Mouse (Mus musculus) left cerebral cortex, adult 8-10 months (tissue): ENCODE measurements at regions not wholly inside any gene's neighbourhood (a gene's known extent, or its start where the extent isn't known, plus 50 kb on each side); places are given as distances from the start of the nearest gene placed in this dataset.
"Not testable (repeated sequence)": the region's sequence is repeated elsewhere in the genome, so short reads cannot be mapped to it uniquely, and the experiment has no call there.

Source experiments
- DNase-seq, 2 experiments: peaks; one replicate each; pipeline ENCODE4 v3.0.0; 2022; ENCODE audit warnings: low spot score in 2 of 2

DNA sequence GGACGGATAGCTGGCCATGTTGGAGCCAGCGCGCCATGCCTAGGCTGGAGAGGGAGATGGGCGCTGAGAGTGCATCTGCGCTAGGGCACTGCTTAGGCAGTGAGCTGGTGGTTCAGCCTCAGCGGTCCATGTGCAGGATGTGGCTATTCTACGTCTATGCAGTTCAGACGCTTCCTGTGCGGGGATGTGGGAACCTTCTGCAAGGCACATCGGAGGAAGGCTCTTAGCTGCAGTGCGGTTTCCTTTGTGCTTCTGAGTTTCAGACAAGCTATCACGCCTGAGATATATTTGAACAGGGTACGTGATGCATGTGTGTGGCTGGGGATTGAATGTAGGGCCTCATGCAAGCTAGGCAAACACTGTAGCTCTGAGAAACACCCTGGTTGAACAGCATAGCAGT lies 54.4 kb upstream of the Lrpprc start:
- DNase-seq, result no peak

DNA sequence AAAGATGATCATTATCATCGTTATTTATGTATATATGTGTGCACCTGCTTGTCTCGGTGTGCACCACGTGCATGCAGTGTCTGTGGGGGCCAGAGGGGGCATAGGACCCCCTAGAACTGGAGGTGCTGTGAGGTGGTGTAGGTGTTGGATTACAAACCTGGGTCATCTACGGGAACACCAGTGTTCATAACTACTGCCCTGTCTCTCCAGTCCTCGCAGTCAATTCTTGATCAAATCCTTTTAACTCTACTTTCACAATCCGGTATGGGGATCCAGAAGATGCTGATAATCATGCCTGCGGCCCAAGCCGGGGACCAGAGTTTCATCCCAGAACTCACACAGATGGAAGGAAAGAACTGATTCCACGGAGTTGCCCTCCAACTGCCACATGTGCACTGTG lies 55.6 kb upstream of the Lrpprc start:
- DNase-seq, result no peak

DNA sequence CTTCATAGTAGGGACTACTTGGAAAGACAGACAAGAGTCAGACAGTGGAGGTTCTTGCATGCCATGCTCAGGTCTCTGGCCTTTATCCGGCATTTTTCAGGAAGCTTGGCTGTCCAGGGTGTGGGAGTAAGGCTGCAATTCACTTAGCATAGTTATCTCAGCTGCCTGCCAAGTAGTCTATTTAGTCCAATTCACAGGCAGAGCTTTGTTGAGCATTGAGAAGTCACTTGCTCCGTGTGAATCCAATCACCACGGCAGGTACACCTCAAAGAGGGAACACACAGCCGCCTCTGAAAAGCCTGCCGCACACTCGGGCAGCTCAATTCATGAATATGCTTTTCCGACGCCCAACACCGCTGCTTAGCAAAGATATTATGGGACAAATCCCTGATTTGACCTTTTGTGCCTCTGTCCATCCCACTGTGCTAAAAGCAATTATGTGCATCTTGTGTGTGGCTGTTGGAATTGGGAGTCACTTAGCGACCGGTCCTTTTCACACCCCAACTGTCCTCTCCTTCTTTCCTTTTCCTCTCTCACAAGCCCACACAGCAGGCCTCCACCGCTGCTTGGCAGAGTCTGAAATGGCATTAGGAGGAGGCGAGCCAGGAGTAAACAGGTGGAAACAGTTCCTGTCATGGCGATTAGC lies 57.9 kb upstream of the Lrpprc start:
- no peak for DNase-seq

DNA sequence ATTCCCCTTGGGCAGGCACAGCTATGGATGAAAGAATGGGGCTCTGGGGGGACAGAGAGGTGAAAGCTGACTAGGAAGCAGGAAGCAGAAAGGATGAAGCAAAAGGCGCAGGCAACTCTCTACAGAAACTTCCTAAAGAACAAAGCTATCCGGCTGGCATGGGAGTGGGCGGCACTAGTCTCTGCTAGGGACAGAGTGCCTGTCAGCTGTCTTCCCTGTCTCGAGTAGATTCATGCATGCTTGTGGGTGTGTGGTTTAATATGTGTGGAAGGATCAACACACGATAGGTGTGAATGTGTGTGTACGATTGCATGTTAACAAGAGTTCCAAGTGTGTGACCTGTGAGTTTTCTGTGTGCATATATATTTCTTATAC lies 58.4 kb upstream of the Lrpprc start:
- DNase-seq, result no peak

DNA sequence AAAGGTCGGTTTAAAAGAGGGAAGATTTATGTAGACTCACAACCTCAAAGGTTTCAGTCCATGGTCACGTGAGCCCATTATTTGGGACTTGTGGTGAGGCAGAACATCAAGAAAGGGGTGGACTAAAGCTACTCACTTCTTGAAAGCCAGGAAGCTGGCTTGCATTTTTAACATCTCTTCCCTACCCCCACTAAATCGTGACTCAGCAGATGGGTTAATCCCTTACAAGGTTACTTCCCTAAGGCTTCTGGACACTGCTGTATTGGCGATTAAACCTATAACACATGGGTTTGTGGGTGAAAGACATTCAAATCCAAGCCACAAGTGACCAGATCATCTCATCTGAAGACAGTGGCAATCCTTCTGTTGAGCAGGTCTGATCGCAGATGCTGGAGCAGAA lies 59.9 kb upstream of the Lrpprc start:
- DNase-seq, result no peak

DNA sequence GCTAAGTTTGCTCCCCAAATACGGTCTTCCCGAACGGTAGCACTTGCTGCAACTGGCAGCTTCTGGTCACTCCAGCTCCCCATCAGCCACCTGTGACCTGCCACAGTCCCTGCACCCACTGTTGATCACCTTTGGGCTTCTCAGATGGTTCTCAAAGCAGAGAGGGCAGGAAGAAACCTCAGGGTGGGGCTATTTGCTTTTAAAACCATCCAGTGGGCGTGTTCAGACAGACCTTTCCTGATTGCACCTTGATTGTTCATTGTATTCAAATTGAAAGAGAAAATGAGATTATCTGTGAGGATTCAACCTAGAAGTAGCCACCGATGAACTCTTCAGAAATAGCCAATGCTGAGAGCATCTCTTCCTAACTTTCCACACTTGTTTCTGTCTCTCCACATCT lies 60.3 kb upstream of the Lrpprc start:
- no peak for DNase-seq

DNA sequence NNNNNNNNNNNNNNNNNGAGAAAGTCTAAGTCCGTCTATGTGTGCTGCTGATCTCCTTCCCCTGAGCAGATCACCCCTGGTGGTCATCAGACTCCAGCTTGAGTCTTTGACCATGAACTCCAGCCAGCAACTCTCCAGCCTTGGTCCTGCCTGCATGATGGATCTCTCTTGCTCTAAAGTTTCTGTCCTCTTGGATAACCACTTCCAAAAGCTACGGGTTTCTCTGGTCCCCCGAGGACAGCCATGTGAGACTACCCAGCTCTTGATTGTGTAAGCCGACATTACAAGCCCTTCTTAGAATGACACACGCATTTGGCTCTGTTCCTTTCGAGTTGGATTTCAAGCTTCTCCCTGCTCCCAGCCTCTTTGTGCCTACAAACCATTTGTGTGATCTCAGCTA lies 66.4 kb upstream of the Lrpprc start:
- DNase-seq, result no peak

DNA sequence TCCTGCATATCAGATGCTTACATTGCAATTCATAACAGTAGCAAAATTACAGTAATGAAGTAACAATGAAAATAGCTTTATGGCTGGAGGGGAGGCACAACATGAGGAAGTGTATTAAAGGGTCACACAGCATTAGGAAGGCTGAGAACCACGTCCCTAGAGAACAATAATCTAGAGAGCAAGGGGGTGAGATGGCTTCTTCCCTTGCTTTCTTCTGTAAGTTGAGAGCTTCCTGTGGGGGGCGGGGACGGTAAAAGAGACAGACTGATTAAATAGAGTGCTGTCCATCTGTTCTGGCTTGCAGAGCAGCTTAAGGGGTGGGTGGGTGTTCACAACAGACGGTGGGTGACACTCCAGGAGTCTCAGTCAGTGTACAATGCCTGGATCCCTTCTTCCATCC lies 68.2 kb upstream of the Lrpprc start:
- no peak for DNase-seq

DNA sequence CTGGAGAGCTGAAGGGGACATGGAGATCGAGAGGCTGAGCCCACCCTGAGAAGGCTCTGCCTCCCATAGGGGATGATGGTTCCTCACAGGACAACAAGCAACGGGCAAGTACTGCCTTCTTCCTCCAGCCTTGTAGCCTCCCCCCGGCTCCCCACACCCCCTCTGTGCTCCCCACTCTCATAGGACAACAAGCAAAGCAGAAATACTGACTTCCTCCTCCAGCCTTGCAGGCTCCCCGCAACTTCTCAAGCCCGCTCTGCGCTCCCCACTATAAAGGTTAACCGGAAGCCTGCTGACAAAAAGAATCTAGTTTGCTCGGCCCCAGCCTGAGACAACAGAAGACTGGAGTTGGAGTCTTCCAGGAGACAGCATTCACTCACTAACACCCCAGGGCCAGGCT lies 69.3 kb upstream of the Lrpprc start:
- DNase-seq, result no peak

DNA sequence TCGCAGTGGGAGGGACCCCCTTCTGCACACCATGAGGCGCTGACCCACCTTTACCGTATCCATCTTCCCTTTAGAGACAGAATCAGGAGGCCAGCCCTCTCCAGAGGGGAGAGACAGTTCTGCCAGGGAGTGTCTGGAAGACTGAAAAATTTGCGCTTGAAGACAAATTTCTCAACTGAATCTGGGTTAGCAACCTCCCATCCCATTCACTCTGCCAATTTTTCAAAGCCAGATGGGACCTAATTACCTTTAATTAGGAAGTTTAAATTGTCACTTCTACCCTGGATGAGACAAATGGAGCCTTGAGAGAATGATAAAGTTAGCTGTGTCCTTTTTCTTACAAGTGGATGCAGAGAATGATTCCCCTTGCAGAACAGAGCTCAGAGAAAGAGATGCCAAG lies 70.2 kb upstream of the Lrpprc start:
- DNase-seq, result no peak

DNA sequence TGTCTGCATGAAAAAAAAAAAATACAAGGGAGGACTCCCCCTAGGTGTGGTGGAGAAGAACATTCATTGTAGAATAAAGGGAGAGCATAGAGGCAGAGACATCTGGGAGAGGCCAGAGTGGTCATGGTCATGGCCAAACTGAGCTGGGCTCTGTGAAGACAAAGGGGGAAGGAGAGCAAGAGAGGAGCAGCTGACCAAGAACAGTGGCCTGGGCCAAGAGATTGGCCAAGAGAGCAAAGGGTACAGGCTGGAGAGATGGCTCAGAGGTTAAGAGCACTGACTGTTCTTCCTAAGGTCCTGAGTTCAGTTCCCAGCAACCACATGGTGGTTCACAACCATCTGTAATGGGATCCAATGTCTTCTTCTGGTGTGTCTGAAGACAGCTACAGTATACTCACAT lies 73.6 kb upstream of the Lrpprc start:
- DNase-seq, result not testable (repeated sequence)

DNA sequence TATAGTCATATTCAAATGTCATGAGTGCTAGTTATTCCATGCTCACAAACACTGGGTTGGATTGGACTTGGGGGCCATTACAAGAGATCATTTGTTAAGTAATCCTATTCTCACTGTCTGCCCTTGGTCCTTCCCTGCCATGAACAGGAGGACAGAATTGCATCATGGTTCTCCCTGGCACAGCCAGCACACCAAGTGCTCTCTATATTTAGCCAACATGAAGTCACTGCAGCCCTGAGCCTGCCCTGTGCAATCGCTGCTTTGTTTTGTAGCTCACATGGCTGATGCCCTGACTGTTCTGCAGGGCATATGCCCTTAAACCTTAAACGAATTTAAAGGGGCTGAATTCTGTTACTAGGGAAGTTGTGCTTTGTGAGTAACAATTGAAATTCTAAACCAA lies 74.6 kb upstream of the Lrpprc start:
- peak in 1 of 2 experiments; percentile 33 for DNase-seq

DNA sequence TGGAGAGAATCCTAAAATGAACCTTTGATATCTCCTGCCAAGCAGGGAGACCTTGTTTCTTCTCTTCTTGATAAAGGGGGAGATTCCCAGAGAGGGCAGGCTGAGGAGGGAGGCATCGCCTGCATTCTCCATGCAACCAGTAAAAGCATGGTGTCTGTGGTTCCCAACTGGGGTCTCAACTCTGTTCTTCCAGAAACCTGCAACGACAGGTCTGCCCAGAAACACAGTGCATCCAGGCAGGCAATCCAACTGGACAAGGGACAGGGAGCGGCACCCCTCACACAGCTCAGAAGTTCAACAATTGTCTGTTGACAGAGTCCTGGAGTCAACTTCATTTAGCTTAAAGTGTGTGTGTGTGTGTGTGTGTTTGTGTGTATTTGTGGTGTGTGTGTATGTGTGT lies 75.0 kb upstream of the Lrpprc start:
- DNase-seq, result no peak

DNA sequence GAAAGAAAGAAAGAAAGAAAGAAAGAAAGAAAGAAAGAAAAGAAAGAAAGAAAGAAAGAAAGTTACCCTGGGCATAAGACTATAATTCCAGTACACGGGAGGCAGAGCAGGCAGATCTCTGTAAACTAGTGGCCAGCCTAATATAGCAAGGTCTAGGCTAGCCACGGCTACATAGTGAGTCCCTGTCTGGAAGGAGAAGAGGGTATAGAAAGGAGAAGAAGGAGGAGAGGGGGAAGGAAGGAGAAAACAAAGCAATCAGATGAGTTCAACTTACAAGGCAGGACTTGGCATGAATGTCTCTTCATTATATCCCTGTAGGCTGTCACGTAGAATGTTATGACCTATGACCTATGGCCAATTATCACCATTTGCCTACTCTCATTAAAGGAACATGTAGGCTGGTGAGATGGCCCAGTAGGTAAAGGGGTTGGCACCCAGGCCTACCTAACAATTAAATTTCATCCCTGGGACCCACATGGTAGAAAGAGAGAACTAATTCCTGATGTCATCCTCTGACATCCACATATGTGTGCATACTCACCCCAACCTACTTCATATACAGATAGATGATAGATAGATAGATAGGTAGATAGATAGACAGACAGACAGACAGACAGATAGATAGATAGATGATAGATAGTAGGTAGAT lies 78.6 kb upstream of the Lrpprc start:
- no peak for DNase-seq

DNA sequence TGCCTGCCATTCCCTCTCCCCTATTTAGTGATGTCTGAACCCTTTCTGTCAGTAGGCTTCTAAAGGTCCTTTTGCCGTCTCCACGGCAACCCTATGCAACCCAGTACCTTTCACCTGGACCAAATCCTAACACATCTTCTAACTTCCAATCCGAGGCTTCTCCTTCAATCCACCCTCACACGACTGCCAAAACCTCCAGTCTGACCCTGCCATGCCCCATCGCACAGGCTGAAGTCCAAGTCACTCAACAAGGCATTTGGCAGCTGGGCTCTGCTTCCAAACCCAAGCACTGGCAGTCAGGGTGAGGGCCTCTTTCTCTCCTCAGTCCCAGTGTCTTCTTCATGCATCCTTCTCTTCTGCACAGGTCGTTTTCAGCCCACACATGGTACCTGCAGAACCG lies 83.0 kb upstream of the Lrpprc start:
- no peak for DNase-seq

DNA sequence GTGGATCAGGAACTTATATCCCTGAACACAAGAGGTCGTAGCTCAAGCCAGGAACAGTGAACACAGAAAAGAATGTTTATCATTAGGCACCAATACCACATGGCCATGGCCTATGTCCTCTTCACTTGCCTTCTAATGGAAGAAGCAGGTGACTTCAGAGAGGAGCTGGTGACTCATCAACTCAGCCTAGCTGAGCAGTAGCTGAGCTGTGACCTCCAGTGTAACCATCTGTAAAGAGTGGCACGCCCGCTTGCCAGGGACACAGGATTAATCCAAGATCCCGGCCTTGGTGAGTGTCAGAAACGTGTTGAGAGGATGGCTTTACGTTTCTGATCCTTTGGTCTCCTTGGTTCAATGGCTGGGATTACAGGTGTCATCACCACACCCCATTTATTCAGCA lies 82.0 kb upstream of the Ppm1b start:
- no peak for DNase-seq

DNA sequence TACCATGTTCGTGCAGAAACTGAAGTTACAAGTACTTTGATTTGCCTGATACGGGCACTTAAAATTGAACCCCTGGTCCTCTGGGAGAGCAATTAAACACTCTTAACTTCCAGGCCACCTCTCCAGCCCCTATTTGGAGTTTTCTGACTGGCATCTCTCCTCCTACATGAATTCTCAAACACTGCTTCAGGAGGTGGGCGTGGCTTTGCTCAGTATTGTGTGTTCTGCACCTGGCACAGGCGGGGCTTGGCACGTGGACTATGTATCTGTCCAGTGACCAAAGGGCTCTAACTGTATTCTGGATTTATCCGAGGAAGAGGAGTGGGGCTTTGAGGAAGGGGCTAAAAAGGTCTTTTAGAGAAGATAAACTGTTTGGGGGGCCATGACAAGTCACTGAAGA lies 81.5 kb upstream of the Ppm1b start:
- DNase-seq, result no peak

DNA sequence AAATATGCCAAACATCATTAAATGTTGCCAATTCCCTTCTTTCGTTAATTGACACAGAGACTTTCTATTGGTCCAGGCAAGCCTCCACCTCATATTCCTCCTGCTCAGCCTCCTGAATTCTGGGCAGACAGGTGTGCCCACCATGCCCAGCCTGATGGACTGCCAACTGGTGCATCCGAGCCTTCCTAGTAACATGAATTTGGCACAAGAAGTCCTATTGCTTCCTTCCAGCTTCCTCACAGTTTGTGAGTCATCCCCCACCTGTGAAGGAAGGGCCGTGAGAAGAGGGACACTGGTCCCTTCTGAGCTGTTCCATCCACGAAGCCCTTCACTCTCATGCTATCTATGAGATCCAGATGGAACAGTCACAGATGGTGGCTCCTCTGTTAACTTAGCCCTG lies 80.5 kb upstream of the Ppm1b start:
- DNase-seq, result no peak

DNA sequence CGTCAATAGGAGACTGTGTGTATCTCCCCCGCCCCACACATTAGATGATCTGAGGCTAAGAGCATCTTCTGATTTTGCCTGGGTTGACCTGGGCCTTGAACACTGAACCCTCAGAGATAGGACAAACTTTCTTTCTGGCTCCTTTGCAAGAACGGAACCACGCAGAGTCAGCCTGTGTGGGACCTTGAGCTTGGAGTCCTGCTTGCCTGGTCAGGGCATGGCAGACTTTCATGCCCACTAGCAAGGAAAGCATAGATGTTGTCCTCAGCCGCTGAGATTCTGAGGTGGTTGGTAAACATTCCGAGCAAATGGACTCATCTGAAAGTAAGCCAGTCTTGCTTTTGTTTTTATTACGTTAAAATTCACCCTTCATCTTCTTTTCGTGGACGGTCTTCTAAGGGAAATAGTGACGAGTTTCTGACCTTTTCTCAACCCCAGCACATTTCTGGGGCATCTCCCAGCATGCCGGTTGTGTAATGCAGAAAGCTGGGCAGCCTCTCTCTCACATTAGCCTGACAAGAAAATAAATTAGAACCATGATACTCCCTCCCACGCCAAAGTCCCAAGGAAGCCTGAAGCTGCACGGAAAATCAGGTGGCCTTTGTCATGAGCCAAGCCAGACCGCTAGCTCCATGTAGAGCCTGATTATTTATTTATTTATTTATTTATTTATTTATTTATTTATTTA lies 79.2 kb upstream of the Ppm1b start:
- DNase-seq, result no peak

DNA sequence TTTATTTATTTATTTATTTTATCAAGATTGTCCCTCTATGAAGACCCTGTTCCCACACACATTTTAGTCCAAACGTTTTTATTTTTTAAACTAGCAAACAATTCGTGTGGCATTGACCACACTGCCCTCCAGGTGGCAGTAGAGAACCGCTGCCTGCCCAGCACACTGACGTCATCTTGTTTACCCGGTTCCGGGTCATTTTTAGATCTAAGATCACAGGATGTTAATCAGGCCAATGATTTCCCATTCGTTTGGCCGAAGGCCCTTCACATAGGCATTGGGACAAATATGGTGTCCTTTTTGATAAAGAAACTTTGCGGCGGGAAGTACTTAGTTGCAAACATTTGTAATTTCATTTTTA lies 78.7 kb upstream of the Ppm1b start:
- peak; percentile 37 to 50 for DNase-seq

DNA sequence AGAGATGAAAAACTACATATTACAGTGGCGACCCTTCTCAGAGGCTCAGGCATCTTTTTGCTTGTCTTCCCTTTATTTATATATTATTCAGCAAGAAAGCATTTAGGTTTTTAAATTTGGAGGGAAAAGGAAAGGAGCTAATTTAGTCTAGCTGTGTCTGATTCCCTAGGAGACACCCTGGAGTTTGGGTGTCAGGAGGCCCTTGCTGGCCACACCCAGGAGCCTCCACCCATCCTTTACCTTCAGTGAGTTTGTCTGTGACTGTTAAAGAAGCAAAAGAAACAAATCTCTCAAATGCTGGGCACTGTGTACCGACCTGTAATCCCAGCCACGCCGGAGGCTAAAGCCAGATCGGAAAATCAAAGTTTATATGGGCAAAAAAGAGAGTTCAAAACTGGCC lies 78.2 kb upstream of the Ppm1b start:
- no peak for DNase-seq

DNA sequence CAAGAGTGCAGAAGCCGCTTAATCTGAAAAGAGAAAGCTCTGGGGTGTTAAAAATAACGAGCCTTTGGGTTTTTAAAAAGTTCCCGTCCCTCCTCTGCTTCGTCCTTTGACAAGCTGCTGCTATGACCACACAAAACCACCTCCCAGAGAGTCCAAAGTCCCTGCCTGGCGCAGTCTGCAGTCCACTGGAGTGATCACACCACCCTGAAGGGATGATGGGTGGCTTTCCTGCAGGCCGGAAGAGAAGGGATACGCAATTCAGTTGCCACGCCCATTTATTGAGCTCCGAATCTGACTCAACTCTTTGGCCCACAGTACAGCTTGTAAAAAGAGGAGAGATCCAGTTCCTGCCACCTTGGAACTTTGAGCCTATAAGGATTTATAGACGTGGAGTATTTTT lies 77.4 kb upstream of the Ppm1b start:
- DNase-seq, result no peak

DNA sequence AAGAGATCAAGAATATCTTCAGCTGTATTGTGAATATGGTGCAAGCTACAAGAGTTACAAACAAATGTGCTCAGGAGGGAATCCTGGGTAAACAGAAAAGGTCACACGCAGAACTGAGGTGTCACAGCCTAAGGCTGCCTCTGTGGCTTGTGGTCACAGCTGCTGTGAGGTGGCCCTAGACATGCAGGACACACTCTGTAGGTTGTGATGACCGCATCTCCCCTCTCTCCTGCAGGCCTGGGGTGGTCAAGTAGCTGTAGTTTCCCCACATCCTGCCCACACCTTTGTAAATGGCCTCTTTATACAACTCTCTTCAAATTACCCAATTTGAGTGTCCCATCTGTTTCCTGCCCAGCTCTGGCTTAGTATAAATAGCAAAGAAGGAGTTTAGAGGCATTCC lies 75.6 kb upstream of the Ppm1b start:
- no peak for DNase-seq
